Mouse (Mus musculus) olfactory bulb, adult 2 months (tissue): ENCODE data around the gene Gpr132.

ENCODE experiments used
- CTCF ChIP-seq: fragments of 200-500 bp; IDR thresholded peaks from 2 replicates; pipeline ENCODE4 v1.5.1; 2012; ENCODE audit warnings: low read depth, mild to moderate bottlenecking, low read length, moderate library complexity; ENCODE audit not compliant: insufficient read depth
- POLR2A ChIP-seq: fragments of 200-500 bp; IDR thresholded peaks from 2 replicates; pipeline ENCODE4 v1.6.1; 2012; ENCODE audit warnings: mild to moderate bottlenecking, low read depth, low read length, moderate library complexity; ENCODE audit not compliant: insufficient read depth

DNA sequence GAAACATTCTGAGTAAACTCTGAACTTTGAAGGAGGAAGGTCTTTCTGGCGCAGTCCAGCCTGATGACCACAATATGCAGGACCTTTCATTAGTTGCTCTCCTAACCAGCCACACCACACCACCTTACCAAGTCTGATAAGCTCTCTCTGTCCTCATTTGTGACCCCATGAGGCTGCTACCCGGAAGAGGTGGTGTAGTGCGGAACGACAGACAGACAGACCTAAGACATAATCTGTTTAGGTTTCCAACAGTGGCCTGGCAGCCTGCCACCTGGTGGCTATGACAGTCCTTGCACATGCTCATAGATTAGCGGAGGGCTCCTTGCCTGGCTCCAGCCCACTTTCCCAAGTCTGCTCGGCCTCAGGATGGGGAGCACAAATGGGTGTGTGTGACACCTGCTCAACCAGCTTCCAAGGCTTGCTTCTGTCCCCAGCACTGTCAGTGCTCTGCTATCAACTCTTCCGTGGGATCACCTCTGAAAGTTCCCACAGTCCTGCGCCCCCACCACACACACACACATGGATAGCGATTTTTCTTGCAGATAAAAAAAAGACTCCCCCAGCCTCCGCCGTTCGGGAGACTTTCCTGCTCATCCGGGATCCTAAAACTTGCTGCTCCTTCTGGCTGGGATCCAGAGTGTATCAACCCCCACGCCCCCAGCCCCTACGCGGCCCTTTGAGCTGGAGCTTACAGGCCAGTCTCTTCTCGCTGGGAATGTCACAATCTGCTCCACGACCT is 5.6 kb upstream of the Gpr132 start:
- TF ChIP-seq POLR2A, result no peak
- TF ChIP-seq CTCF, result peak; percentile 66
